Mouse (Mus musculus) ovary, postnatal 10 days (tissue): Measurements from ENCODE around the gene Dner.
"Not testable (repeated sequence)": the region's sequence is repeated elsewhere in the genome, so short reads cannot be mapped to it uniquely, and the experiment has no call there.

Experiments
- DNase-seq: peaks from one replicate; pipeline ENCODE4 v3.0.0; 2022; ENCODE audit warnings: low spot score

The Dner gene

GRCm38 (mm10) chr1:84396787-84397186 is 299.2 kb downstream of the Dner start:
- no peak for DNase-seq

- no peak for DNase-seq
Measured at GRCm38 (mm10) chr1:84395928-84396327, 300.1 kb downstream of the Dner start.

- DNase-seq: no peak
Measured at GRCm38 (mm10) chr1:84390961-84391360, 305.1 kb downstream of the Dner start.

GRCm38 (mm10) chr1:84387616-84388015 is 308.4 kb downstream of the Dner start:
- no peak for DNase-seq

GRCm38 (mm10) chr1:84386481-84387146 is 309.4 kb downstream of the Dner start:
- DNase-seq: no peak

- no peak for DNase-seq
Measured at GRCm38 (mm10) chr1:84382709-84383108, 313.3 kb downstream of the Dner start.

GRCm38 (mm10) chr1:84382064-84382463 is 314.0 kb downstream of the Dner start:
- DNase-seq: no peak

- no peak for DNase-seq
Measured at GRCm38 (mm10) chr1:84380895-84381294, 315.1 kb downstream of the Dner start.

- DNase-seq: no peak
Measured at GRCm38 (mm10) chr1:84367733-84368132, 328.3 kb downstream of the Dner start.

- DNase-seq: no peak
Measured at GRCm38 (mm10) chr1:84366553-84366952, 329.5 kb downstream of the Dner start.

GRCm38 (mm10) chr1:84363967-84364366 is 332.1 kb downstream of the Dner start, which contains the start of gene Pid1:
Gene Pid1, minus strand, starts transcription at chr1:84364180.
- DNase-seq: no peak

- DNase-seq: no peak
Measured at GRCm38 (mm10) chr1:84362709-84363617, 333.1 kb downstream of the Dner start.

- DNase-seq: no peak
Measured at GRCm38 (mm10) chr1:84362209-84362608, 333.8 kb downstream of the Dner start.

- no peak for DNase-seq
Measured at GRCm38 (mm10) chr1:84361389-84361788, 334.6 kb downstream of the Dner start.

GRCm38 (mm10) chr1:84359611-84360500 is 336.2 kb downstream of the Dner start:
- DNase-seq: no peak

GRCm38 (mm10) chr1:84357216-84357615 is 338.8 kb downstream of the Dner start:
- DNase-seq: no peak

GRCm38 (mm10) chr1:84350262-84350661 is 345.8 kb downstream of the Dner start:
- DNase-seq: no peak

- no peak for DNase-seq
Measured at GRCm38 (mm10) chr1:84347796-84348476, 348.1 kb downstream of the Dner start.

GRCm38 (mm10) chr1:84332797-84333196 is 363.2 kb downstream of the Dner start:
- DNase-seq: not testable (repeated sequence)

- not testable (repeated sequence) for DNase-seq
Measured at GRCm38 (mm10) chr1:84331861-84332260, 364.2 kb downstream of the Dner start.

GRCm38 (mm10) chr1:84325309-84325708 is 370.7 kb downstream of the Dner start:
- DNase-seq: no peak

GRCm38 (mm10) chr1:84321327-84321726 is 374.7 kb downstream of the Dner start:
- no peak for DNase-seq
